ENCODE assay signal across 8 mouse cellular contexts in genomic region chr4:133484266-133485025, GRCm38 (mm10). TPM values are rescaled to one million over a fixed set of nuclear protein-coding genes. Genes with fewer than 3 reads are reported as not detected.
DNase-seq lines count a peak whose midpoint lies in the region; ATAC-seq and TF ChIP-seq lines count a peak whose summit lies in the region.

No protein-coding gene starts in this region.

- no peak overlapping the region for H3K9ac ChIP-seq in forebrain, embryonic 16.5 days (replicated peaks; ENCODE audit: low read depth, low read length)
- peak overlapping the region; percentile 39; the same call in 1 of the 2 replicates for H3K9ac ChIP-seq in heart, embryonic 16.5 days (ENCODE audit: low read length)

- TF ChIP-seq POLR2A in myocyte (IDR thresholded peaks at IDR 0.05; ENCODE audit: insufficient read length, low read depth), result no peak

- DNase-seq in forebrain, embryonic 10.5 days (ENCODE audit: extremely low spot score, low spot score), result no peak
- DNase-seq in MN1 (ENCODE audit: low spot score), result peak; percentile 52
- DNase-seq in kidney, postnatal 25 days, result peak; percentile 74 to 92
- no peak for DNase-seq in spleen, postnatal 14 days (ENCODE audit: low spot score in 2 of 2)
- no peak for DNase-seq in natural killer cell, adult 2 months (ENCODE audit: low spot score in 2 of 2)

- 12% methylated on average over 22 of the region's 22 CpGs for WGBS in forebrain, embryonic 10.5 days
- WGBS in forebrain, embryonic 16.5 days, result 16% methylated on average over 22 of the region's 22 CpGs
- 11% methylated on average over 22 of the region's 22 CpGs for WGBS in heart, embryonic 16.5 days

- peaks cover 56% of the 10 kb centered on the region for H3K27me3 ChIP-seq in forebrain, embryonic 10.5 days (ENCODE audit: poor library complexity, severe bottlenecking)
- peaks cover 19% of the 10 kb centered on the region; the same call in 1 of the 2 replicates for H3K27me3 ChIP-seq in forebrain, embryonic 16.5 days (replicated peaks; ENCODE audit: control insufficient read depth, insufficient read depth, low read length)
- peaks cover 22% of the 10 kb centered on the region for H3K27me3 ChIP-seq in heart, embryonic 16.5 days (ENCODE audit: control insufficient read depth, insufficient read depth, low read length)
- no peaks in the 10 kb centered on the region for H3K27me3 ChIP-seq in myocyte (ENCODE audit: control insufficient read depth, insufficient read depth, insufficient read length)

- no peaks in the 10 kb centered on the region for H3K79me2 ChIP-seq in myocyte (ENCODE audit: control insufficient read depth, insufficient read depth)

- peaks cover 40% of the 10 kb centered on the region for H3K4me1 ChIP-seq in forebrain, embryonic 10.5 days
- peaks cover 7% of the 10 kb centered on the region; the same call in 1 of the 2 replicates for H3K4me1 ChIP-seq in forebrain, embryonic 16.5 days (replicated peaks; ENCODE audit: control insufficient read depth, insufficient read depth, low read length)
- H3K4me1 ChIP-seq in heart, embryonic 16.5 days (ENCODE audit: control insufficient read depth, insufficient read depth, low read length), result peaks cover 23% of the 10 kb centered on the region

- no peak overlapping the region for H3K4me2 ChIP-seq in forebrain, embryonic 16.5 days (ENCODE audit: low read length)
- H3K4me2 ChIP-seq in heart, embryonic 16.5 days (ENCODE audit: low read depth, low read length), result peak overlapping the region; percentile 45
- peak overlapping the region; percentile 18 for H3K4me2 ChIP-seq in myocyte (ENCODE audit: low read depth)

- no peak overlapping the region for H3ac ChIP-seq in myocyte (ENCODE audit: control insufficient read depth, insufficient read length)

- no peaks in the 10 kb centered on the region for H3K36me3 ChIP-seq in forebrain, embryonic 10.5 days (replicated peaks)
- H3K36me3 ChIP-seq in forebrain, embryonic 16.5 days (ENCODE audit: control insufficient read depth, insufficient read depth), result no peaks in the 10 kb centered on the region
- no peaks in the 10 kb centered on the region for H3K36me3 ChIP-seq in heart, embryonic 16.5 days (ENCODE audit: control insufficient read depth, insufficient read depth)
- H3K36me3 ChIP-seq in myocyte (ENCODE audit: control insufficient read depth, insufficient read depth), result no peaks in the 10 kb centered on the region

- H3K27ac ChIP-seq in forebrain, embryonic 10.5 days, result peak overlapping the region; percentile 51; the same call in 1 of the 2 replicates
- H3K27ac ChIP-seq in forebrain, embryonic 16.5 days (ENCODE audit: low read length), result no peak overlapping the region
- H3K27ac ChIP-seq in heart, embryonic 16.5 days (ENCODE audit: low read length), result no peak overlapping the region

- H3K4me3 ChIP-seq in forebrain, embryonic 10.5 days, result peak overlapping the region; percentile 29
- H3K4me3 ChIP-seq in forebrain, embryonic 16.5 days (replicated peaks; ENCODE audit: low read length), result no peak overlapping the region
- H3K4me3 ChIP-seq in heart, embryonic 16.5 days (ENCODE audit: low read length), result peak overlapping the region; percentile 26; the same call in 1 of the 2 replicates
- H3K4me3 ChIP-seq in myocyte, result no peak overlapping the region

- no peaks in the 10 kb centered on the region for H3K9me3 ChIP-seq in forebrain, embryonic 10.5 days
- no peaks in the 10 kb centered on the region for H3K9me3 ChIP-seq in forebrain, embryonic 16.5 days (ENCODE audit: control insufficient read depth, low read length)
- no peaks in the 10 kb centered on the region for H3K9me3 ChIP-seq in heart, embryonic 16.5 days (replicated peaks; ENCODE audit: control insufficient read depth, low read length)

- ATAC-seq in forebrain, embryonic 16.5 days, result no peak
- ATAC-seq in heart, embryonic 16.5 days (replicated peaks; ENCODE audit: extremely low read depth, insufficient read depth, low FRiP score), result no peak

TF ChIP-seq in myocyte, 11 proteins besides CTCF, POLR2A, EP300 and RAD21:
- TF ChIP-seq USF1 (IDR thresholded peaks at IDR 0.05; ENCODE audit: low read depth) (no peak), POLR2AphosphoS2 (IDR thresholded peaks at IDR 0.05; ENCODE audit: insufficient read length, low read depth) (no peak), MYOG (IDR thresholded peaks at IDR 0.05; ENCODE audit: control insufficient read depth in 1 of 3, insufficient read depth in 1 of 3, insufficient read length in 2 of 3, low read depth in 2 of 3) (no peak), CEBPB (IDR thresholded peaks at IDR 0.05; ENCODE audit: insufficient read depth, poor library complexity, severe bottlenecking) (no peak), TCF3 (IDR thresholded peaks at IDR 0.05; ENCODE audit: insufficient read length, low read depth) (no peak), E2F4 (IDR thresholded peaks at IDR 0.05; ENCODE audit: insufficient read depth) (no peak), MAX (IDR thresholded peaks at IDR 0.05; ENCODE audit: low read depth) (no peak), REST (IDR thresholded peaks at IDR 0.05; ENCODE audit: insufficient read depth, insufficient read length) (no peak), TCF12 (IDR thresholded peaks at IDR 0.05; ENCODE audit: insufficient read depth, poor library complexity, severe bottlenecking) (no peak), MYOD1 (IDR thresholded peaks at IDR 0.05; ENCODE audit: control insufficient read depth in 1 of 3, insufficient read length in 2 of 3, low read depth in 2 of 3) (no peak), SRF (IDR thresholded peaks at IDR 0.05; ENCODE audit: control insufficient read depth, insufficient read length, low read depth) (no peak)
TF ChIP-seq in myocyte: peak in this region for 0.

RNA-seq across cellular contexts. Expression of gene Tent5b, which starts 4.5 kb away (rescaled TPM):
- 0.71 and 1.2 TPM in 2 replicates for polyA plus RNA-seq in forebrain, embryonic 10.5 days (2016; fragmentation: Nextera tagmentation; extraction: Ambion mirVana)
- polyA plus RNA-seq in forebrain, embryonic 16.5 days (2015; fragmentation: Nextera tagmentation; extraction: Ambion mirVana), result 0.09 and 0.14 TPM in 2 replicates
- 1.0 and 1.3 TPM in 2 replicates for polyA plus RNA-seq in heart, embryonic 16.5 days (2015; fragmentation: Nextera tagmentation; extraction: Ambion mirVana)
- 3.3 TPM for polyA plus RNA-seq in myocyte (2012; fragmentation: generic; extraction: Trizol)

RNA-seq across cellular contexts. Expression of gene Trnp1, which starts 13.9 kb away (rescaled TPM):
- polyA plus RNA-seq in forebrain, embryonic 10.5 days (2016; fragmentation: Nextera tagmentation; extraction: Ambion mirVana), result 0.36 and 0.48 TPM in 2 replicates
- 6.5 and 9.2 TPM in 2 replicates for polyA plus RNA-seq in forebrain, embryonic 16.5 days (2015; fragmentation: Nextera tagmentation; extraction: Ambion mirVana)
- polyA plus RNA-seq in heart, embryonic 16.5 days (2015; fragmentation: Nextera tagmentation; extraction: Ambion mirVana), result 0.64 and 1.5 TPM in 2 replicates
- 0.37 TPM for polyA plus RNA-seq in myocyte (2012; fragmentation: generic; extraction: Trizol)

RNA-seq across cellular contexts. Expression of gene Kdf1, which starts 34.3 kb away (rescaled TPM):
- polyA plus RNA-seq in forebrain, embryonic 10.5 days (2016; fragmentation: Nextera tagmentation; extraction: Ambion mirVana), result 4.1 and 4.8 TPM in 2 replicates
- 0.35 and 0.44 TPM in 2 replicates for polyA plus RNA-seq in forebrain, embryonic 16.5 days (2015; fragmentation: Nextera tagmentation; extraction: Ambion mirVana)
- polyA plus RNA-seq in heart, embryonic 16.5 days (2015; fragmentation: Nextera tagmentation; extraction: Ambion mirVana), result 3.1 and 4.5 TPM in 2 replicates
- polyA plus RNA-seq in myocyte (2012; fragmentation: generic; extraction: Trizol), result 0.01 TPM

Comparison
In these comparisons a context has a peak if more than half of its experiments do, and no peak if none do; other contexts are left out.
1. H3K4me3 ChIP-seq: peak in forebrain, embryonic 10.5 days (single experiment) and heart, embryonic 16.5 days (single experiment); none in forebrain, embryonic 16.5 days (single experiment) and myocyte (single experiment).
2. DNase-seq: peak in MN1 (single experiment) and kidney, postnatal 25 days (2 of 2); none in forebrain, embryonic 10.5 days (single experiment), spleen, postnatal 14 days (0 of 2) and natural killer cell, adult 2 months (0 of 2).